Mouse (Mus musculus) spleen, postnatal 36 days (tissue): ENCODE measurements around the gene Prkaa1.

Source experiments
- DNase-seq, 2 experiments: peaks; one replicate each; pipeline ENCODE4 v3.0.0; 2022; ENCODE audit warnings: low spot score in 2 of 2, mixed read lengths in 1 of 2

Gene Prkaa1

GRCm38 (mm10) chr15:5143361-5144020 is at the start of gene Prkaa1:
Gene Prkaa1 (plus strand): TSS chr15:5143861.
- peak; percentile 65 to 69 for DNase-seq

- DNase-seq: no peak
These were observed 47.9 kb upstream of the Prkaa1 start for GRCm38 (mm10) chr15:5095534-5096301.

- DNase-seq: no peak
These were observed 46.3 kb upstream of the Prkaa1 start for GRCm38 (mm10) chr15:5097376-5097775.

- no peak for DNase-seq
These were observed 41.3 kb upstream of the Prkaa1 start for GRCm38 (mm10) chr15:5102312-5102711.

- no peak for DNase-seq
These were observed 37.8 kb upstream of the Prkaa1 start for GRCm38 (mm10) chr15:5105891-5106290.

- no peak for DNase-seq
These were observed 37.4 kb upstream of the Prkaa1 start for GRCm38 (mm10) chr15:5106293-5106692.

GRCm38 (mm10) chr15:5107686-5108654 is 35.7 kb upstream of the Prkaa1 start, which contains the start of gene Card6:
Gene Card6 (minus strand): TSS chr15:5108539.
- DNase-seq: peak; percentile 77 to 80

GRCm38 (mm10) chr15:5108655-5109040 is 35.0 kb upstream of the Prkaa1 start:
- no peak for DNase-seq

GRCm38 (mm10) chr15:5112651-5113050 is 31.0 kb upstream of the Prkaa1 start:
- DNase-seq: no peak

GRCm38 (mm10) chr15:5115173-5115572 is 28.5 kb upstream of the Prkaa1 start:
- DNase-seq: no peak

- peak; percentile 98 to 99 for DNase-seq
These were observed 27.2 kb upstream of the Prkaa1 start, which contains the start of gene Rpl37 for GRCm38 (mm10) chr15:5116270-5117030. Gene Rpl37 (plus strand): TSS chr15:5116645.

- DNase-seq: peak; percentile 42 to 50
These were observed 26.5 kb upstream of the Prkaa1 start for GRCm38 (mm10) chr15:5117031-5117601.

GRCm38 (mm10) chr15:5118626-5119025 is 25.0 kb upstream of the Prkaa1 start:
- no peak for DNase-seq

- no peak for DNase-seq
These were observed 24.5 kb upstream of the Prkaa1 start for GRCm38 (mm10) chr15:5119192-5119591.

GRCm38 (mm10) chr15:5119707-5120106 is 24.0 kb upstream of the Prkaa1 start:
- DNase-seq: no peak

- no peak for DNase-seq
These were observed 21.9 kb upstream of the Prkaa1 start for GRCm38 (mm10) chr15:5121535-5122313.

GRCm38 (mm10) chr15:5126456-5126855 is 17.2 kb upstream of the Prkaa1 start:
- no peak for DNase-seq

- DNase-seq: no peak
These were observed 16.2 kb upstream of the Prkaa1 start for GRCm38 (mm10) chr15:5127487-5127886.

GRCm38 (mm10) chr15:5128176-5128940 is 15.3 kb upstream of the Prkaa1 start:
- DNase-seq: no peak
